Mouse (Mus musculus) lung, postnatal 0 days (tissue): ENCODE measurements at regions not wholly inside any gene's neighbourhood (a gene's known extent, or its start where the extent isn't known, plus 50 kb on each side); places are given as distances from the start of the nearest gene placed in this dataset.

Experiments used
- CTCF ChIP-seq: IDR thresholded peaks from 2 replicates; pipeline ENCODE4 v1.5.1; 2016; ENCODE audit warnings: antibody characterized with exemption, mild to moderate bottlenecking
- EP300 ChIP-seq: IDR thresholded peaks from 2 replicates; pipeline ENCODE4 v1.6.1; 2016; ENCODE audit warnings: antibody characterized with exemption, mild to moderate bottlenecking, control low read depth

DNA sequence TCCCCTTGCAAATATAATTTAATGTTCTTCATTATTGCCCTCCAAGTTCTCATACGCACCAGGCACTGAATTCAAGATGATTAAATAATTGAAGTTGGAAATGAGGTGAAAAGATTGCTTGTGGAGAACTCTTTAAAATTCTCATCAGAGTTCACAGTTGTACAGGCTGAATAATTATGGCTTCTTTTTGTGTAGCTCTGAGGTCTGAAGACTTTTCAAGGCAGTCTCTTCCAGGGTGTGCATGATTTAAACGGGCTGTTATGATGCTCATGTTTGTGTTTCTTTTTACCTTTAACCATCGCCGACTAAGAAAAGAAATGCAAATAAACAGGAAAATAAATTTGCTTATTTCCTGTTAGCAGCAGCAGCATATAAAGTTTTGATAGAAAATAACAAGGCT lies 185.3 kb downstream of the Plk2 start:
- TF ChIP-seq CTCF: no peak
- no peak for TF ChIP-seq EP300
